Mouse (Mus musculus) mesoderm, embryonic 11.5 days (tissue): Measurements from ENCODE around the gene Nrcam.

Source experiments
- DNase-seq: peaks from one replicate; pipeline ENCODE4 v3.0.0-alpha.2; 2012; ENCODE audit warnings: low read depth, low spot score

Nrcam gene

DNA sequence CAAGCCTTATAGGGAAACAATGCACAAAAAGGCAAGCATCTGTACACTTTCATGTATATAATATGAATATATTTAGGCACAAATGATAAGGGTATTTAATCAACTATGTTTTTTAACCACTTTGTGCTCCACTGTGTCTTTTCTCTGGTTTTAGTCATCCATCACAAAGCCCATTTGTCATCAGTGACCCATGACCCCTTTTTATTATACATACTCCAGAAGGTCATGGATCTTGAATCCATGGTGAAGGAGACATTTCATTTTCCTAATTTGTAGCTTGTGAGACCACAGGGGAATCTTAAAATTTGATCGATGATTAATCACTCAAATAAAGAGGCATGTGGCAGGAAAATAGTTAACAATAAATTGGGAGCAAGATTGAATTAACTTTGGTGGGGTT is 29.2 kb downstream of the Nrcam start:
- peak; percentile 65 for DNase-seq

DNA sequence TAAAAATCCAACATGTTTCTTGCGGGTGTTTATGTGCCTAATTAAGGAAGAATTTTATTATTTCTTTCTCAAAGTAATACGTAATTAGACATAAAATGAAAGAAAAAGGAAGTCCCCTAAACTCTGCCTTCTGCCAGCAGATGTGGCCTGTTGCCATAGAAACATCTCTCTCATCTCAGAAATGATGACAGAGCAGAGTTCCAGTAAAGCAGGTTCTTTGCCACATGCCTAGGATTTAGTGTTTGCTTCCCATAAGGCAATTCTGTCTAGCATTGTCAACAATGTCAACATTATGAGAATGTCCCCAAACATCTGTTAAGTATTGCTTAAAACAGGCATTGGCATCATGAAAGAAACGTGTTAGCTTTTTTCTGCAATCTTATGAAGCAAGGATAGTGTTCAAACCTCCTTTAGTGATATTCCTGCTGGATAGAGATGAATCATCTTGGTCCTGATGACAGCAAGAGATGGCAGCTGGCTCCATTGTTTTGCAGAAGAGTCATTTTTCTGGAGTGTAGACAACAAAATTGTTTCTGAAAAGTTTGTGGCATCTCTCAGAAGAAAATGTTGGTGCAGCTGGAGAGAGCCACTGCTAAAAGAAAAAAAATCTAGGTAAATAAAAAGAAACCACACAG is 42.5 kb downstream of the Nrcam start:
- DNase-seq, result peak; percentile 7

DNA sequence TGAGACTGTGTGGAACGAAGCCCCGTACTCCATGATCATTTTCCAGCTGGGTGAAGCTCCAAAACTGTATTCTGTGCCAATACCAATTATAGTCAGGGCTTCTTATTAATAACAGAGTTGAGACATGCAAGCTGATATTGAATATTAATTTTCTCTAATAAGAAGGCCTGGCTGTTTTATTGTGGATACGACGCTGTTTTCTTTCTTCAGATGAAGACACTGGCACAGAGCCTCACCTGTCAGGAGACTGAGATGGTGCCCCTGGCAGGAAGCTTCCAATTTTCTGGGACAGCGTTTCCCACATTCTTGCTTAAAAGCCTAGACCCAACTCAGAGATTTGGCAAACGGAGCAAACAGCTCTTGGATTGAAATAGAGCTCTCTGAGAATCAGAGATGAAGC is 47.3 kb downstream of the Nrcam start:
- DNase-seq, result no peak

DNA sequence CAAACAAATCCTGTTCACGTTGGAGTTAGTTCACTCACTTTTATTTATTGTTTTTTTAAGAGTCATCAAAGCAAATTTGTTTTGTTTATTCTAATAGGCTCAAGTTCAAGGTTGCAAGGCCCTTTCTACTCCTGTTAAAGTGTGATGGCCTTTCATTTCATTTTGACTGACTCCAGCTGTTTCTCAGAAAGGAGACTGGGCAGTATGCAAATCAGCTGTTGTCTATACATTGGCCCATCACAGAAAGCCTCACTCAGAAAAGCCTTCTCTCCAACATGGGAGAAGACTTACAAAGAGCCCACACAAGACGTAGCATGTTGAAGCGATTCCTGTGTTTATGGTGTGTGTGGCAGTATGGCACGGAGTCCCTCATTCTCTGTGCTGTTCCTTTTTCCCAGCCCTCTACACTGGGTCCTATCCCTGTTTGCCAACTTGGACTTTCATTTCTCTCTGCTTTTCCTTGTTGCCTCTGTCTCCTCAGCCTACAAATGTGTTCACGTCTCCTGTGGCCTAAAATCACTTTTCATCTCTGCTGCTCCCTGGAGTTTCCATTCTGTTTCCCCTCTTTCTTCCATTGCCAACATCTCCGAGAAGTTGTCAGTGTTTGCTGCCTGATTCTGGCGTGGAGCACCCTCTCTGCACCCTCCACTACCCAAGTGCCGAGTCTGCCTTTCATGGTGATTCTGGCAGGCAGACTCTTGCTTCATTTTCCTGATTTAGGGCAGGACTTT is 49.9 kb downstream of the Nrcam start:
- DNase-seq, result no peak

DNA sequence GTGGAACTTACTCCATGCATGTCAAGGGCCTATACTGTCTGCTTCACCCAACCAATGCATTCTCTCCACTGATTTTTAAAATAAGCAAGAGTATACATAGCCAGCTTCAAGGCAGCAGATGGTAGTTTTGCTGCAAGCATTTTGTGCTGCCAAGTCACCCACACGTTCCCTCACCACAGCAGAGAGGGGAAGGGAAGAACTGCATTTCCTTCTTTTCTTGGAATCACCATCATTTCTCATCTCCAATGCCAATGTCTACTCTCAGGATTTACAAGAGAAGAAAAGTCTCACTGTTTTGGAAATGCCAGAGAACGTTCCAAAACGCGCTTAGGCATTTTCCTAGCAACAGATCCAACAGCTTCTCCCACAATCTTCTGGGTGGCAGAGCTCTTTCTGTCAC is 52.1 kb downstream of the Nrcam start:
- DNase-seq, result no peak

DNA sequence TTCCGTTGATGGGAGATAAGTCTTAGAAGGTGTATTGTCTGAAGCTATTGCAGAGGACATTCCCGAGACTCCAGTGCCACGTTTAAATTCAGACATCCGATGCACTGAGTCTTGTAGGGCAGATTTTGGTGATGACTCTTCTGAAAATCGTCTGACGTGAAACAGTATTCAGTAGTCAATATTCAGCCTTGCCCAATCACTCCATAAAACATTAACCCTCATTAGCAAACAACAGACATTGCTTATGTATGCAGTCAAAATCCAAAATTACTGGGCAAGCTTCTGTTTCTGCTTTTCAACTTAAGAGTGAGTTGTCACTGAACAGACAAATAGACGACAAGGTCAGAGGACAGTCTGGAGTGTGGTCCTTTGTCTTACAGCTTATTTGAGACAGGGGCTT is 57.7 kb downstream of the Nrcam start:
- DNase-seq, result no peak

DNA sequence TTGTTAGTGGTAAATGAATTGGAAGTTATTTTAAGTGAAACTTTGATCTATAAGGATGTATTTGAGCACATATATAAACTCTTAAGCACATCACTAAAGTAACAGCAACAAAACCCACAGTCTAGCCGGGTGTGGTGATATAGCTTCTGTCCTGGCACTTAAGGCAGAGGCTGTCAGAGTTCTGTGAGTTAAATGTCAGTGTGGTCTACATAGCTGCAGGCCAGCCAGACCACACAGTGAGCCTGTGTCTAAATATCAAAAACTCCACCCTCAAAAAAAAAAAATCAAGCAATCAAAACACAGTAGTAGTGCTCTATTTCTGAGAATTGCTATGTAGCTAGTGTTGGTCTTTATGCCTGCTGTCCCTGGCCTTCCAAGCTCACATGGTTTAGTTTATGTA is 59.5 kb downstream of the Nrcam start:
- DNase-seq, result no peak

DNA sequence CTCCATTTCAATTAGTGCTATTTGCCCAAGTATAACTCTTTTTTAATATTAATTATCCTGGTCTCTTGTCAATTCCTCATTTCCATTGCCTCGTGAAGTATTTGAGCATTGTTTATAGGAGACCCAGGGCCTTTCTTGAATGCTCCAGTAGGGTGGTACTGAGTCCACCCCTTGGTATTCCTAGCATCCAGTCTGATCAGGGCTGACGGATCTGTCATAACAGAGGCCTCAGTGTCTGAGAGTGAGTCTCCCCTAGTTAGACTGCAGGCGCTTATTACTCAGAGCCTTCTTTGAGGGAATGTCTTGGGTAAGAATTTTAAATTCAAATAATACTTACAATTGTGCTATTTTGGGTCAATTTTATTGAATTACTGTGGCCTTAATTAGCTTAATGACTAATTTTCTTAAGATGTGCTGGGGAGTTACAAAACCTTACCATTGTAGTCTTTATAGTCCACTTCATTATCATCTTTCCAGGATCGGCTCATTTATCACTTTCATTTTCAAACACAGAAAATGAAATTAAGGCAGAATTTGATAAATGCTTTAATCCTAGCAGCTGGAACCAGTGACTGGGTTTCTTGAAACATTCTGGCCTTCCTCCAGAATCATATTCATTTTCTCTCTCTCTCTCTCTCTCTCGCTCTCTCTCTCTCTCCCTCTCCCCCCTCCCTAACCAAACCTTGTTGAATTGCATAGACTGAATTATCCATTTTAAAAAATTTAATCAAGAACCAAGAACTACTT is 61.9 kb downstream of the Nrcam start:
- no peak for DNase-seq

DNA sequence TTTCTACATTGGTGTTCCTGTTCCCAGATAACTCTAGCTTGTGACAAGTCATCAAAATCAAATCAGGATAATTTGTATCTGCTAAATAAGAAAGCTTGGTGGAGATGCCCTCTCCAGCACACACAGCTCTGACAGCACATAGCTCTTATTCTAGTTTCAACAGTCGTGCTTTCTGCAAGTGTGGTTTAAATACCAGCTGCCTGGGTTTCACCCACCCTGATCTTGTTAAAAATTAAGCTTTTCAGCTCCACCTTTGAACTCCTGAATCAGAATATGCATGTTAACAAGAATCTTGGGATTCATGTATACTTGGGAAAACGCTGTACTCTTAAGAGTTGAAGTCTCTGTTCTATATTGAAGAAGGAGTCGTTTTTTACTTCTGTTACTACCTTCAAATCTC is 66.2 kb downstream of the Nrcam start:
- no peak for DNase-seq

DNA sequence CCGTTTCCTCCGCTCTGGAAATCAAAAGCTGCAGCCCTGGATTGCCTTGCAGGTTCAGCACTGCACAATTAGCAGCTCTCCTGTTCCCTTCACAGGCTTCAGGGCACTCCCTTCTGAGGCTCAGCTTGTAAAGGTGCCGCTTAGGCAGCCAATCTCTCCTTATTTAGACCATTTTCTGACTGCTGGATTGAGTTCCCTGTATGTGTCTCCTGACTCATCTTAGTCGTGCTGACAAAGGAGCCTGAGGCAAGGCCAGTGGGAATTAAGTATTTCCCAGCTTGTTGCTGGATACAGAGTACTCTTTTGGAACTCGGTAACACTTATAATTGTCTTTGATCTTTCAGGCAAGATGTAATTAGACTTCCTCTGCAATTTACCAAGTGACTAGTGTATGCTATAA is 69.1 kb downstream of the Nrcam start:
- DNase-seq, result no peak

DNA sequence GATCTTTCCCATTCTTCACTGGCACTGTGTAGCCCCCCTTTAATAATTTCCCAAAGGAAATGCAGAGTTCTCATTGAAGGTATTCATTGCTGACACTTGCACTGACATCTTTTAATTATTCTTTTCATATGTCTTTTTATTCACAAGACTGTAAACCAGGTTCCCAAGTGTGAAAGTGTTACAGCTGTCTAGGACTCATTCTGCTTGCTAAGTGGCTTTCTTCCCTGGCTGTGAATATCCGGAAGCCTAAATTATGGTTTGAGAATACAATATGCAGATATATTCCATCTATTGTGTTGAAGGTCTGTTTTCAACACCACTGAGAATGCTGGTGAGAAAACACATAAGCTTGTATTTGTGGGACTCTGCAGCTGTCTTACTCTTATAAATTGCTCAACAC is 73.4 kb downstream of the Nrcam start:
- no peak for DNase-seq

DNA sequence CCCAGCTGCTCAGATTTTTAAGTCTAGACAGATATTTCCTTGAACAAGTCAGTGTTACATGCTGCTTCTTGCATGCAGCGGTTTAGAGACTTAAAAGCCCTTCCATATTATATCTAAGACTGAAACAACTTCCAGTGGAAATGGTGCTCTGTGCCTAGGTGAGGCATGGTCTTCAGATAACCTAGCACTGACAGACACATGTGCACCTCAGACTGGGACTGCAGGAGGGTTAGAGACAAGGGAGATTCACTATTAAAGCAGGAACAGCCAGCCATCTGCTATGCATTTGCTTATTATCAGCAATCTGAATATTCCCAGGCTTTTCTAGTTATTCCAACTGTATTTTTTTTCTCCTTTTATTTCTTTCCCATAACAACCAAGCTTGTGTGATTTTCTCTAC is 74.6 kb downstream of the Nrcam start:
- DNase-seq, result no peak

DNA sequence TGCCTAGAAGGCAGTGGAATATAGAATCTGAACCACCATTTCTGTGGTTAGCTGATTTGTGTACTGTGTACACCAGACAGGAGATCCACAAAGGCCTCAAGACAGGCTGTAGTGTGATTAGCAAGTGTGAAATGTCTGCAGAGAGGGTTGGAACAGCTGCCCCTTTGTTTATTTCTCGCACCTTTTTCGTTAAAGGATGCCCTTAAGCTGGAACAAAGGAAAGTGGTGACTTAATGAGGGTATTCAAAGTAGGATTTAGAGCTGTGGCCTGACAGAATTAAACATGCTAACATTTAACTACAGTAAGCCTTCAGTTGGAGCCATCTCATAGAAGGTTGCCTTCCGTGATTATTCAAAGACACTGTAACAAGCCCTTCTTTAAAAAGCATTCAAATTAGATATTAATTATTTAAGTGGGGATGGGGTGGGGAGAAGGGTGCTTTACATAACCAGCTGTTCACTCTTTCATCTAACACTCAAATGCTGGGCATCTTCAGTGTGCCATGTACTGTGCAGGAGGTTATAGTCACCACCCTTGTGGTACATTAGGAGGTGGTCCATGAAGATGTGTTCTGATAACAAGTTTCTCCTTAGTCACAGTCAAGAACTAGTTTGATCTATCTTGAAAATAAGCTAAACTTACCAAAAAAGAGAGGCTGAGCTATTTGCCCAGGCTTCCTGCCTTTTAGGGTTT is 75.2 kb downstream of the Nrcam start:
- DNase-seq, result peak; percentile 24

DNA sequence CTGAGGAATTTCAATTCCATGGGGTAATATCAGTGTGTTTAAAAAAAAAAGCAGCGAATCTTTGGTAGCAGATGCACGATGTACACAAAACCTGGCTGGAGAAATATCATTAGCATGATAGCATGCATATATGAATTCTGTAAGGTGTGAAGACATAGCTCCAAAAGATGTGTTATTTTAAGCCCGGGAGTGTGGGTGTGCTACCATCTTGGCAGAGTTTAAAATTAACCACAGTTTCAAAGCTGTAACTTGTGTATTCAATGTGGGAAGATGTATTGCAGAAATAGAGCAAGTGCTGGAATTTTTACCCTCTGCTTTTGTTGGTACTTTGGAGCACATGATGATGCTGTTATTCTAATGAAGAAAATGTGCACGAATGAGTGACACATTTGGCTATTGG is 81.1 kb downstream of the Nrcam start:
- no peak for DNase-seq

DNA sequence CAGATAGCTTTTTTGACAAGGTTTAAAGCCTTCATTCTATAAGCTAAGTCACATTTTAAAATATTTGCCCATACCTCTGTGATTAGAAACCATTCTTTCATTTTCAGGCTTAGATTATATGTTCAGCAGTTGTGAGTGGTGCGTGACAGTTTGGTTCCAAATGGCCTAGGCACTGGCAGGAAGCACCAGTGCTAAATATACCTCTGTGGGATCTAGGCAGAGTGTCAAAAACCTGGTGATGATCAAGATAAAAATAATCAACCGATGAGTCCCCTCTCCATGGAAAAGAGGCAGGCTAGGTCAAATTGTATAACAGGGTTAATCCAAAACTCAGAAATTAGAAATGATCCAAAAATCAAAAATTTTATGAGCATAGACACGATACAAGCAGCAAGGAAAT is 82.3 kb downstream of the Nrcam start:
- no peak for DNase-seq

DNA sequence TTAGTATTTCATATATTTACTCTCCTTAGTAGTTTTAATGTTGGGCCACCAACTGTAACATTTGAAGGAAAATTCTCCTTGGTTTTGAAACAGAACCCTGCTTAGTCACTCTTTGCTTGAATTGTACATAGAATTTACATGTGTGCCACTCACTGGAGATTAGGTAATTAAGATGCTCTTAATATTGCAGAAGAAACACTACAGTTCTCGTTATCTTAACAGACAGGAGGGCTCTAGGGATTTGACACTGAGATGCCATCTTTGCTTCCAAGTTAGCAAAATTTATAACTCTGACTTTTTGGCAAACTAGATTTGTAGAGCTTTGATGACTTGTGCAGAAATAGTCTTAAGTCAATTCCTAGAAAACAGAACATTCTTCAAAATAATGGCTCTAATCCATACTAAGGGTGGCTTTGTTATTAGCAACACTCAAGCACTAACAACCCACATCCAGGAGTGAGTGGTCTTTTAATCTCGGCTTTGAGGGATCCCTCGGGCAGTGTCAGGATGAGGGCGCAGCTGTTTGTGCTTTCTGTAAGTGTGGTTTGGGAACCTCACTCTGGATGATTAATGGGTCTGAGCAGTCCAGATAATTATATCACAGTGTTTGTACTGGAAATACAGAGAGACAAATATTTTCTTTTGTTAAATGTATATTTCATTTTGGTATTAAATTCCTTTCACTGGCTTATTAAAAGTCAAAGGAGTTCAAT is 93.6 kb downstream of the Nrcam start:
- DNase-seq, result no peak

DNA sequence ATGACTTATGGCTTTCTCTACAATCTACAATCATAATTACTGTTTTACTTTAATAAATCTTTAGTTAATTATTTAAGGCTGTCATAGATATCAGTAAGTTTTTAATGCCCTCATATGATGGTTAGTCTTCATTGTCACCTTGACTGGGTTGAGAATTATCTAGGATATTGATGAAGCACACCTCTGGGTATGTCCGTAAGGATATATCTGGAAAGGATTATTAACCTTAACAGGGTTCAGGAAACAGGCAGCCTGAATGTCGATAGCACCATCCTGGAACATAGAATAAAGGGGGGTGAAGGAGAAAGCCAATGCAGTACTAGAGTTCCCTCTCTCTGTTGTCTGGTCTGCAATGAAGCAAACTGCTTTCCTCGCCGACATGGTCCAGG is 94.2 kb downstream of the Nrcam start:
- DNase-seq, result no peak

DNA sequence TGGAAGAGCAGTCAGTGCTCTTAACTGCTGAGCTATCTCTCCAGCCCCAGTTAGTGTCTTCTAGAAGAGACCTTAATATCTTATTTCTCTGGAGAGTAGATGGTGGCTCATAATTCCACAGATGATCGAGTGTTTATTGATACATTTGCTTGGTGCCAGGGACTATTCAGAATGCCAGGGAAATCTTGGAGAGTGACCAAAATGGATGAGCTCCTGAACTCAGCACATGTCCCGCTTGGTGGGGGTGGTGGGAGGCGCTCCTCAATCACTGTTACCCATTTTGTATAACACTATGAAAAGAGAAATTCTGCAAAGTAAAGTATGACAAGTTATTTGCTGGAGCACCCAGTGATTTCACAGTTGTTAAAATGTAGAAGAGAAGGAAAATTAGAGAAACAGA is 95.3 kb downstream of the Nrcam start:
- no peak for DNase-seq

DNA sequence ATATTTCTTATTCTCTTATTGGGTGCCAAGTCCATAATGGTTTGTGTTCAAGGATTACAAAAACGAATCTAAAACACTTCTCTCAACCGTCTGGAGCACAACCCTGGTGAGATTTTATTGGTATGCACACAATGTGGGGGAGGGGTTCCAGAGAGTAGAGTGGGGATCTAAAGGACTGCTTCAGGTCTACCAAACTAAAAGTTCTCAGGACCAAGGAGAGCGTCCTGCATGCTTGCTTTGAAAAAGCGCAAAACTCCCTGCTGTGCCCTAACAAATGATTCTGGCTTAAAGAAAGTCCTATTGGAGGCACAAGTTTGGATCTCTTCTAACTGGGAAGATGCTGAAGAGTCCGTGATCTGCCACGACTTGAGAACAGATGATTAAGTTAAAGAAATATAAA is 96.4 kb downstream of the Nrcam start:
- DNase-seq, result peak; percentile 62

DNA sequence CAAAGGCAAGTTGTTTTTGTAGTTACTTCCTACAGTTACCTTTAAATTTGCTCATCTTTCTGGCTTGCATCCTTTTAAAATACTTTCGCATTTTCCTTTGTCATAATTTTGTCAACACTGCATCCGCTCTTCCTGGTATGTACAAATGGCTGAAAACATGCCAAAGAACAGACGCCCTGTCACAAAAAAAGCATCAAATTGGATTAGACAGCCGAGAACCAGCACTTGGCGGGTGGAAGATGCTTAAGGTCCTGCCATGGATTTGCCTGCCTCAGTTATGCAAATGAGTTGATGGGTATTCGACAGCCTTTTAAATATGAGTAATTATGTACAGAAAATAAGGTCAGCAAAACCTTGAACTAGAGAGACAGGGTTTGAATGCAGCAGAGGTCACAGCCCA is 101.7 kb downstream of the Nrcam start:
- DNase-seq, result no peak

DNA sequence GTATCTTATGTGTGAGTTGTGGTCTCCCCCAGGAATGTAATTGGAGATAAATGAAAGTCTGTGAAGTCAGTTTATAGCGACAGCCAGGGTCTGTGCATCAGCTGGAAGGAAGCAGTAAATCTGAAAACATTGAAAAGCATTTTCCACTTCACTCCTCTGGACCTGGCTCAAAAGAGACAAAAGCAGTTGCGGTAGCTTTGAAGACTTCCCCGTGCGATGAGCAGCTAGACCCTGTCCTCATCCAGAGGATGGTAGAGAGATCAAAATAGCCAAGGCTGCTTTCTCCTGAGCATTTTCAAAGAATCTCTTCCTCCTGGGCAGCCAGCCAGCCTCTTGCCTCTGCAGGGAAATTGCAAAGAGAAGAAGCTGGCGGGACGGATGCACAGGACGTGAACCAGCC is 102.3 kb downstream of the Nrcam start:
- no peak for DNase-seq

DNA sequence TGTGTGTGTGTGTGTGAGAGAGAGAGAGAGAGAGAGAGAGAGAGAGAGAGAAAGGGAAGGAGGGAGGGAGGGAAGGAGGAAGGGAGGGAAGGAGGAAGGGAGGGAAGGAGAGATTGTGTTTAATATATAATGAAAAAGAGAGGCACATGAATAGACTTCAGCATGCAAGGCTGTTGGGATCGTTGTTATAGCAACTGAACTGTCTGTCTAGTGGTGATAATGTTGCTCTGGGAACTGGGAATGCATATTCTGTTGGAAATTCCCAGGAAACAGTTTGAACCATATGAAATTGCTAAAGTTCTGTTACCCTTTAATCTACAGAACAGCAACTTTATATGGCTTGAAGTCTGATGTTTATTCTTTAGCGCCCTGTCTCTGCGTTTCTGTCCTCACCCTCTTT is 104.0 kb downstream of the Nrcam start:
- DNase-seq, result no peak
